Mouse (Mus musculus): ENCODE measurements around the gene Tmc6. TPM values are rescaled to one million over a fixed set of nuclear protein-coding genes. Genes with fewer than 3 reads are reported as not detected.
"Not testable (repeated sequence)": the region's sequence is repeated elsewhere in the genome, so short reads cannot be mapped to it uniquely, and the experiment has no call there.

Gene Tmc6
- total RNA-seq, 4 experiments from 2014 or later = 28.2 to 50.0 (median 40.7) TPM

- DNase-seq = peak; percentile 91
Observed at GRCm38 (mm10) chr11:117810401-117811046, 28.5 kb upstream of the Tmc6 start.

- peak; percentile 62 for DNase-seq
Observed at GRCm38 (mm10) chr11:117809407-117810311, 27.7 kb upstream of the Tmc6 start, which contains the start of the genes Gm20708 and Syngr2. TSS of gene Gm20708 (plus strand) at chr11:117809668. TSS of gene Syngr2 (plus strand) at chr11:117809668.

- no peak for DNase-seq
Observed at GRCm38 (mm10) chr11:117806781-117807180, 24.8 kb upstream of the Tmc6 start.

GRCm38 (mm10) chr11:117803166-117803688 lies 21.2 kb upstream of the Tmc6 start:
- no peak for DNase-seq

- no peak for DNase-seq
Observed at GRCm38 (mm10) chr11:117801650-117802049, 19.7 kb upstream of the Tmc6 start.

- no peak for DNase-seq
Observed at GRCm38 (mm10) chr11:117800038-117800437, 18.0 kb upstream of the Tmc6 start.

- no peak for DNase-seq
Observed at GRCm38 (mm10) chr11:117799174-117799573, 17.2 kb upstream of the Tmc6 start.

GRCm38 (mm10) chr11:117798160-117798541 lies 16.2 kb upstream of the Tmc6 start:
- DNase-seq = no peak

- DNase-seq = no peak
Observed at GRCm38 (mm10) chr11:117797511-117798159, 15.6 kb upstream of the Tmc6 start, which contains the start of gene 6030468B19Rik. TSS of gene 6030468B19Rik (plus strand) at chr11:117797660.

GRCm38 (mm10) chr11:117796954-117797353 lies 15.0 kb upstream of the Tmc6 start:
- no peak for DNase-seq

- no peak for DNase-seq
Observed at GRCm38 (mm10) chr11:117794035-117794551, 12.1 kb upstream of the Tmc6 start.

GRCm38 (mm10) chr11:117792281-117792888 lies 10.4 kb upstream of the Tmc6 start:
- DNase-seq = no peak

GRCm38 (mm10) chr11:117791441-117791761 lies 9.4 kb upstream of the Tmc6 start:
- DNase-seq = no peak

- DNase-seq = no peak
Observed at GRCm38 (mm10) chr11:117790703-117791440, 8.9 kb upstream of the Tmc6 start.

GRCm38 (mm10) chr11:117790286-117790685 lies 8.3 kb upstream of the Tmc6 start:
- no peak for DNase-seq

GRCm38 (mm10) chr11:117788481-117788880 lies 6.5 kb upstream of the Tmc6 start:
- not testable (repeated sequence) for DNase-seq

GRCm38 (mm10) chr11:117786294-117786693 lies 4.3 kb upstream of the Tmc6 start:
- no peak for DNase-seq

GRCm38 (mm10) chr11:117783683-117784309 lies 1.8 kb upstream of the Tmc6 start:
- DNase-seq = no peak

GRCm38 (mm10) chr11:117783089-117783488 lies 1.1 kb upstream of the Tmc6 start:
- no peak for DNase-seq

GRCm38 (mm10) chr11:117782705-117783034 lies 672 bp upstream of the Tmc6 start:
- DNase-seq = no peak

GRCm38 (mm10) chr11:117781199-117781821 lies 688 bp downstream of the Tmc6 start:
- DNase-seq = peak; percentile 90

Measured in adrenal gland, adult 8-10 months (tissue).